Comparison of ENCODE assay signal across 8 mouse cellular contexts in genomic region chr13:20120723-20121122, GRCm38 (mm10). TPM values are rescaled to one million over a fixed set of nuclear protein-coding genes. Genes with fewer than 3 reads are reported as not detected.
DNase-seq lines count a peak whose midpoint lies in the region; ATAC-seq and TF ChIP-seq lines count a peak whose summit lies in the region.

No protein-coding gene starts in this region.

- no peaks in the 10 kb centered on the region for H3K36me3 ChIP-seq in liver, embryonic 16.5 days (ENCODE audit: control insufficient read depth, insufficient read depth)
- H3K36me3 ChIP-seq in small intestine, adult 2 months (ENCODE audit: control insufficient read depth, insufficient read depth, low read length): no peaks in the 10 kb centered on the region

- WGBS in liver, embryonic 16.5 days (ENCODE audit: insufficient replicate concordance): 25% methylated on average over 5 of the region's 5 CpGs
- WGBS in small intestine, adult 2 months: 17% methylated on average over 5 of the region's 5 CpGs

- no peaks in the 10 kb centered on the region for H3K9me3 ChIP-seq in liver, embryonic 16.5 days (replicated peaks; ENCODE audit: control insufficient read depth, low read length)

- no peak overlapping the region for H3K9ac ChIP-seq in liver, embryonic 16.5 days (ENCODE audit: low read depth, low read length)

- intact Hi-C loops in heart, postnatal 14 days (cut with DNase I): no loop called here

- no peak overlapping the region for H3K4me3 ChIP-seq in liver, embryonic 16.5 days (ENCODE audit: low read depth, low read length)
- H3K4me3 ChIP-seq in small intestine, adult 2 months (ENCODE audit: low read depth, low read length): no peak overlapping the region

- no peaks in the 10 kb centered on the region for H3K27me3 ChIP-seq in liver, embryonic 16.5 days (ENCODE audit: control insufficient read depth, insufficient read depth, low read depth, low read length)
- no peaks in the 10 kb centered on the region for H3K27me3 ChIP-seq in small intestine, adult 2 months (ENCODE audit: control insufficient read depth, insufficient read depth, low read length)

- TF ChIP-seq POLR2A in small intestine, adult 2 months (IDR thresholded peaks at IDR 0.05; ENCODE audit: low read depth, low read length): no peak

- 0 out of 2 replicates have a peak, but pooled peaks have one; percentile 34 for ATAC-seq in erythroblast, adult 5-6 weeks (replicated peaks; ENCODE audit: low FRiP score, poor library complexity, severe bottlenecking)
- ATAC-seq in liver, embryonic 16.5 days (ENCODE audit: low read depth): no peak

- H3K4me2 ChIP-seq in liver, embryonic 16.5 days (ENCODE audit: low read depth, low read length): no peak overlapping the region

- peak; percentile 97 for DNase-seq in heart, adult 11 months
- DNase-seq in heart, postnatal 14 days: no peak
- no peak for DNase-seq in layer of hippocampus, adult 9-10 months (ENCODE audit: low spot score)
- no peak for DNase-seq in cerebellum, postnatal 25 days
- DNase-seq in kidney, postnatal 14 days: no peak

- TF ChIP-seq CTCF in small intestine, adult 2 months (IDR thresholded peaks at IDR 0.05; ENCODE audit: extremely low read depth, insufficient read length, insufficient replicate concordance, low read depth, low read length): no peak

- H3K4me1 ChIP-seq in liver, embryonic 16.5 days (ENCODE audit: control insufficient read depth, low read depth, low read length): peaks cover 8% of the 10 kb centered on the region
- H3K4me1 ChIP-seq in small intestine, adult 2 months (ENCODE audit: control insufficient read depth, insufficient read depth, insufficient read length, low read length): peaks cover 19% of the 10 kb centered on the region

- peak overlapping the region; percentile 0; the same call in 1 of the 2 replicates for H3K27ac ChIP-seq in liver, embryonic 16.5 days (ENCODE audit: low read length)
- peak overlapping the region; percentile 59 for H3K27ac ChIP-seq in small intestine, adult 2 months (ENCODE audit: insufficient read depth, low read depth, low read length)

RNA-seq across cellular contexts. Expression of gene Elmo1, which starts 30.3 kb away (rescaled TPM):
- total RNA-seq in heart, postnatal 14 days (2021): 10 to 100 TPM; 16.4 to 17.1 TPM
- 15.0 and 21.9 TPM in 2 replicates for total RNA-seq in erythroblast, adult 5-6 weeks (2015; ENCODE audit: low replicate concordance)
- total RNA-seq in erythroblast, adult 5-6 weeks (2017; ENCODE audit: low replicate concordance): 7.0 and 8.3 TPM in 2 replicates
- 4.1 and 5.8 TPM in 2 replicates for polyA plus RNA-seq in liver, embryonic 16.5 days (2015; fragmentation: Nextera tagmentation; extraction: Ambion mirVana)
- 10.7 and 23.8 TPM in 2 replicates for polyA plus RNA-seq in small intestine, adult 2 months (2012; rRNA removed)
